Mouse (Mus musculus) adrenal gland, postnatal 14 days (tissue): ENCODE data around the gene Gm5475. TPM values are rescaled to one million over a fixed set of nuclear protein-coding genes. Genes with fewer than 3 reads are reported as not detected.
"Not testable (repeated sequence)": the region's sequence is repeated elsewhere in the genome, so short reads cannot be mapped to it uniquely, and the experiment has no call there.

ENCODE experiments used
- DNase-seq: peaks from one replicate; pipeline ENCODE4 v3.0.0; 2021; ENCODE audit warnings: mixed read lengths
- long read RNA-seq, 2 experiments: library from polyadenylated mRNA; stranded (forward); transcript quantifications; one replicate each; pipeline ENCODE4 v2.0.0; 2021
- total RNA-seq: library from RNA; stranded (reverse); gene quantifications from 2 replicates; pipeline ENCODE4 v1.2.3, GENCODE M21; 2021

Gm5475 gene
- 0.19 TPM in 2 replicates for total RNA-seq
- long read RNA-seq, experiment 1 = 0 reads
- long read RNA-seq, experiment 2 = 0 reads

DNA sequence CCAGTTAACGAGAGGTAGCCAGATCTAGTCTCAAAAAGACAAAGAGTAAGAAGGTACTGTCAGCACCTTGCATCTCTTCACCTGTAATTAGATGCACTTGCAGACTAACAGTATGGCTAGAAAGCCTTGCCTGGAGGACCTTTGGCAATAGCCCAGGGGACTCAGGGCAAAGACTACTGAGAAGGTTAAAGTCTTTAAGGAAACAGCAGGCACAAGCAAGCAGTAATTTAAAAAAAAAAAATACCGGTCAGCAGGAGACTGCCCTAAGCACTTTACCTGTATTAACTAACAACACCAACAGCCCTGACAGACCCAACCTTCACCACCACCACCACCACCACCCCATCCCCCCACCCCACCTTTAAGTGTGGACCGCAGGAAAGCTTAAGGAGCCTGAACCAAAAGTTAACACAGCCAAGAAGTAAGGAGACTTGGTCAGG is at the start of gene Gm5475:
Gm5475 (plus strand) TSS at position 390 of the 440 bp plus-strand sequence.
- DNase-seq = not testable (repeated sequence)

DNA sequence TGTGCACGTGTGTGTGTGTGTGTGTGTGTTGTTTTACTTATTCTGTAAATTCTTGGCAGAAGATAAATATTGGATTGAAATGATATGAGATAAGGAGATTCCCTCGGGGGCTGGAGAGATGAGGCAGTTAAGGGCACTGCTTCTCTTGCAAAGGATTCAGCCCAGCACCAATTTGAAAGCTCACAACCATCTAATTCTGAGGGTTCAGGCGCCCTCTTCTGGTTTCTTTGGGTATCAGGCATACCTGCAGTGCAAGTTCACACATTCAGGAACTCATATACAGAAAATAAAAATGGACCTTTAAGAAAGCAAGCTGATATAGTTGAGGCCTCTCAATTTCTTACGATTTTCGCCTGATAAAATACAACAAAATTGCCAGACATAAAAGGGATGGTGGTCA is 46.9 kb upstream of the Gm5475 start:
- peak; percentile 71 for DNase-seq

- DNase-seq = not testable (repeated sequence)
These were observed 44.0 kb upstream of the Gm5475 start for GRCm38 (mm10) chr15:100377847-100378505.

DNA sequence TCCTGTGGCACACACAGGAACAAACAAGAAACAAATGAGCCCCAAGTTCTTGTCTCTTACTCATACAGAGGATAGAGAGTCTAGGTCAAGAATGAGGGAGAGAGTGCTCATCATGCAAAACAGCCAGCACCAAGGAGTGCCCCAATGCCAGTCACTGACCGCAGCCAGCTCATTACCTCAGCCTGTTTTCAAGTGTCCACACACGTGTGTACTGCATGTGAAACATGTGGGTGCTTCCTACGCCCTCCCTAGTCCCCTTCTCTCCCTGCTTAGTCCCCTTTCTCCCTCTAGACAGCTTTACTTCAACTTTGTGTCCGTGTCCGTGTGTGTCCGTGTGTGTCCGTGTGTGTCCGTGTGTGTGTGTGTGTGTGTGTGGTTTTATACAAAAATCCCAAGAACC is 42.3 kb upstream of the Gm5475 start:
- no peak for DNase-seq

DNA sequence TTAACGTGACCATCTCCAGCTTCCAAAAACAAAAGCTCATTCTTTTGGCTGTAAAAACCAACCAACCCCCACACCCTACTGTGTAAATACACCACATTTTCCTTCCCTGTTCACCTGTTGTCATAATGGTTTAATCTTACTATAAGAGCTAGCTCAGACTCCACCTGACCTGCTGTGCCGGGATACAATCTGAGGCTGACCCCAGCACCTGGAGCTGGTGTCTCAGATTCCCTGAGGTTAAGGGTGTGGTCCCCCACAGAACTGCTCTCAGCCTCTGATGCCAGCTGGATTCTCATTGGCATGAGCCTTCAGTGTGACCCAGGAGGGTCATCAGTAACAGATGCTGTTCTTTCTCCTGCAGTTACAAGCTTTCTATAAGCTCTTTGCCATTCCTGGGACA is 41.8 kb upstream of the Gm5475 start:
- no peak for DNase-seq

GRCm38 (mm10) chr15:100385705-100386104 is 36.2 kb upstream of the Gm5475 start:
- no peak for DNase-seq

DNA sequence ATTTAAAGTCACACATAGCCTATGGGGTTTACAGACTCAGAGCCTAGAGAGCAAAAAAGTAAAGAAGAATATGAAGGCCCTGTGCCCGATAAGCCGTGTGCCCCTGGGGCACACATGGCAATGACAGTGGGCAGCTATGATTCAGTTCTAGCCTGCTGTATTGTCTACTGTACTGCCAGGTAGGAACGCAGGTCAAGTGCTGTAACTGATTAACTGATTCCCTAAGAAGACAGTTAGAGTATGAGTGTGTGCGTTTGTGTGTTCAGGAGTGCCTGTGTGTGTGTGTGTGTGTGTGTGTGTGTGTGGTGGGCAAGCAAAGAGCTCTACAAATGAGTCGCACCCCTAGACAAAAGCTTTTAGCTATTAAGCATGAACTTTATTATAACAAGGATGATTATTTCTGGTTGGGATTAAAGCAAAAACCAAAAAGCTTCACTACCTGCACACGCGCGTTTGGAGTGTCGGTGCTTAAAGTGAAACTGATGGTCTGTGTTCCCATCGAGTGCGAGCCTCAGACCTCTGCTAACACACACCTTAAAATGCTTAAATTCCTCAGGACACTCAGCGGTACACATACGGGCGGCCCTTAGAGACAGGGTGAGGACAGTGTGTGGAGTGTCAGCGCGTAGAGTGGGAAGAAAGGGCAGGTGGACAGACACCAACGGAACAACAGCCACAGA is 34.3 kb upstream of the Gm5475 start:
- no peak for DNase-seq

DNA sequence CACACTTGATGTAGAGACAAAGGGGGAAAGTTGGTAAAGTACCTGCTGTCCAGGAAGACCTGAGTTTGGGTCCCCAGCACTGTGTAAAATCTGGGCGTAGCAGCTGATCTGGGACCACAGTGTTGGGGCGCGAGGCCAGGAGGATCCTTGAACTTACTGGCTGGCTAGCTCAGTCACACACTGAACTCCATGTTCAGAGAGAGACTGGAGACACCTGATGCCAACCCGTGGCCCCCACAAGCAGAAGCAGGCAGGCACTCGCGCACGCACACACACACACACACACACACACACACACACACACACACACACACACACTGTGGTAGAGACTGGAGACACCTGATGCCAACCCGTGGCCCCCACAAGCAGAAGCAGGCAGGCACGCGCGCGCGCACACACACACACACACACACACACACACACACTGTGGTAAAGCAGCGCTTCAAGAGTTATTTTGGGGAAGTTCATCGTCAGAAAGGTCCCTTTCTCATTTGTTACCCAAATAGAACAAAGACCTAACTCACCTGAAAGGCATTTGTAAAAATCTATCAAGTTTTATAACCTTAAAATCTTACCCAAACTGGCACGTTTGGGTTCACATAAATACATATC is 33.6 kb upstream of the Gm5475 start:
- no peak for DNase-seq

- DNase-seq = peak; percentile 45
These were observed 33.1 kb upstream of the Gm5475 start for GRCm38 (mm10) chr15:100388886-100389285.

DNA sequence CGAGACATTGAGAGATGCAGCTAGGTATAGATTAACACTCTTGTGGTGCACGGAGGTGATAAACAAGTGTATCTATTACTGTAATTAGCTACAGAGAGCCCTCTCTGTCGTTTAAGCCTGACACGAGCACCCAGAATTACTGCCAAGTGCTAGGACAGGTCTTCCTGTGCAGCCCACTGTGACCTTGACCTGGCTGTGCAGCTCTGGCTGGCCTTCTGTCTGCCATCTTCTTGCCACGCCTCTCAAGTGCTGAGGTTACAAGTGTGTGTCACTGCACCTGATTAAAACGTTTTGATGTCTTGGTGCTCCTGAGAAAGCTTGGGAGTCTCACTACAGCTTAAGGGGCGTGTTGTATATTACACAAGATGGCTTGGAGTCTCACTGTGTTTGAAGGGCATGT is 30.9 kb upstream of the Gm5475 start:
- DNase-seq = peak; percentile 38

DNA sequence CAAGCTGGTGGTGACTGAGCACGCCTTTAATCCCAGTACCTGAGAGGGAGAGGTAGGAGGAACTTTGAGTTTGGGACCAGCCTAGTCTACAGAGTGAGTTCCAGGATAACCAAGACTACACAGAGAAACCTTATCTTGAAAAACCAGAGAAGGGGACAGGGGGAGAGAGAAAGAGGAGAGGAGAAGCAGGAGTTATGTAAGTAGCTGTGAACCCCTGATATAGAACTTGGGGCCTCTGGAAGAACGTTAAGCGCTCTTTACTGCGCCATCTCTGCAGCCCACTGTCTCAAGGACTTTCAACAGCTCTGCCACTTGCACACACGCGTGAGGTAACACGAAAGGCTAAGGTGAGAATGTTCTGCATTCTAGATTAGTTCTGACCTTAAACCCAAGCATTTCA is 30.3 kb upstream of the Gm5475 start:
- no peak for DNase-seq

DNA sequence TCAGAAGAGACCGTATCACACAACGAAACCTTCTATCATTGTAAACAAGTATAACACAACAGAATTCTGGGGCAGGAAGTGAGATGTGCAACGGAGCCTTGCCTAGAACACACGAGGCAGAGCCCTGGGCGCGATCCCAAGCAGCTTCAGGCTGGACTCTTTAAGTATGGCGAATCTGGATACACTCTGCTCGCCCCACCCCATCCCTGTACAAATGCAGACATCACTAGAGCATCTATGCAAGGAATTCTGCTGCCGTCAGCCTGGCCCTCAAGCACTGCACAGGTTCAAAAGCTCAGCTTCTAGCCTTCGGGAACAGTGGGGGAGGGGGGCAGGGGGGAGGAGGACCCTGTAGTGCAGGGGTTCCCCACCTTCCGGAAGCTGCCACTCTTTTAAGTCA is 28.9 kb upstream of the Gm5475 start:
- no peak for DNase-seq

GRCm38 (mm10) chr15:100395561-100395960 is 26.4 kb upstream of the Gm5475 start:
- no peak for DNase-seq

DNA sequence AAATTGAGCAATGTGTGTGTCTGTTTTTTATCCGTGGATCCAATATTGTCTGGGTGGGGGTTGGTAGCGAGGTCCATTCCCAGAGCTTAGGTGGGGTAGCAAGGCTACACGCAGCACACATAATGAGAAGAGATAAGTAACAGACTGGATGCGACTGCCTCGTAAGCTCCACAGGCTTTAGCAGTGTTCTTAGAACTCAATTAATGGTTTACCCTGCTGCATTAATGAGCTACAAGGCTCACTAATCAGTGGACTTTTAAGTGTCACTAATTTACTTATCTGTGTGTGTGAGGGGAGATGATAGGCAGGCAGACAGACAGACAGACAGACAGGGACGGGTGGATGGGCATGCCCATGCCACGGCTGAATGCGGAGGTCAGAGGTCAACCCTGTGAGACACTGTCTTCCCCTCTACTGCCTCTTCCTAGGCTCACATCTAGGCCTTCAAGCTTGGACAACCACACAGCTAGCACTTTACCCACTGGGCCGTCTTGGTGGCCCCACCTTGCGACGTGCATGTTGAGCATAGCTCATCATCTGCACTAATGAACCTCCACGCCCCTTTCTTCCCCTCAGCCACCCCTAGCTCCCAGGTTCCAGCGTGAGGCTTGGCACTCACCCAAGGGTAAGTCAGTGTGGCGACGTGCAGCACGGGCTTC is 21.2 kb upstream of the Gm5475 start:
- no peak for DNase-seq

DNA sequence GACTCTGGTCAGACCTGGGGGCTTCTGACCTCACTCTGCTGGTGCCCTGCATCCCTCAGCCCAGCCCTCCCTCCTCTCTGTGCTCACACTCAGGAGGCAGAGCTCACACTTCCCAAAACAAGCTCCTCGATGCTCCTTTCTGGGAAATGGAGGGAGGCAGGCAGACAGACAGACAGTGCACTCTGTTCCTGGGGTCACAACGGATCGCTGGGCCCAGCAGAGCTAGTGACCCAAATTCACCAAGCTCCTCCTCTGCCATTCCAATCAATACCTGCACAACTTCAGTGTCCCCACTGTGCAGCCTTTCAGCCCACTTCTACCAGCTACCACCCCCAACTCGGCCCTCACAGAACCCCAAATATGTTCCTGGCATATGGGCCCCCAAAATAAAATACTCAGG is 20.1 kb upstream of the Gm5475 start:
- no peak for DNase-seq

DNA sequence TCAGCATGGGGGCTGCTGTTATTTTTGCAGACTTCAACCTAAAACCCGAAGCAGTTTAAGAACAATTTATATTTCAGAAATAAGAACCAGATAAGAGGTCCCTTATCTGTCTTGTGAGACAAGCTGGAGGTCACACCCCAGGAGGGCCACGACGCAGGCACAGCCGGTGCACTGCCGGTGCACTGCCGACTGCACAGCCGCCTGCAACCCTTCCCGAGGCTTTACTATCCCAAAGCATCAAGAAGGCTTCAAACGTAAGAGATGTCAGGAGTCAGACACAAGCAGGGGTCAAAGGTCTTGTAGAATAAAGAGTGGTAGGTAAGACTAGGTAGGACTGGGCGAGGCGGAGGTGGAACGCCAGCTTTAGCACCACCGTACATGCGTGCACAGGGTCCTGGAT is 19.6 kb upstream of the Gm5475 start:
- DNase-seq = no peak

- peak; percentile 61 for DNase-seq
These were observed 19.1 kb upstream of the Gm5475 start for GRCm38 (mm10) chr15:100402798-100403197.

DNA sequence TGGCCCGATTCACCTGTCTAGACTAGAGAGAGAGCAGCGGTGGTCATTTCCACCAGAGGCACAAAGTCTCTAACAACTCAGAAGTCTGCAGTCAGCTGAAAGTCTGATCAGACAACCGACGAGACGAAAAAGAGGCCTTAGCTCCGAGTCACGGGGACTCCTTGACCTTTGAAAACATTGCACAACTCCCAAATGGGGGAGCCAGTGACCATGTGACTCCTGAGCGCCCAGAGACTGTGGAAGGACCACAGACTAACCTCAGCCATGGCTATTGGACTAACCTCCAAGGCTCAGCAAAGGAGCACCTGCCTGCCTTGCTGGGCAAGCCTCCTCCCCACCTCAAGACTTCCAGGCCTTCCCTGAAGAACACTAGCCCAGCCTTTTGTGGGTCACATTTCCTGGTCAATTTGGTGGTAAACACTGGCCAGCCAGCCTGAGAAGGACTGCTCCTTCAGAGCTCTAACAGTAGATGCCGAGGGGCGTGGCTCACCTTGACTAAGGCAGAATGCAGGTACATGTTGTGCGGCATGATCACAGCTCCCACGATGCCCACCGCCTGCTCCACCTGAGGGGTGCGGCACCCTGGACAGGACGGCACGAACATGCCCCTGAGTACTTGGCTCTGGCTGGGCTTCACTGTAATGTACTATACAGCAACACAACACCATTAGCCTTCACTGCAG is 18.5 kb upstream of the Gm5475 start:
- DNase-seq = peak; percentile 74

- DNase-seq = no peak
These were observed 15.9 kb upstream of the Gm5475 start for GRCm38 (mm10) chr15:100406088-100406487.

DNA sequence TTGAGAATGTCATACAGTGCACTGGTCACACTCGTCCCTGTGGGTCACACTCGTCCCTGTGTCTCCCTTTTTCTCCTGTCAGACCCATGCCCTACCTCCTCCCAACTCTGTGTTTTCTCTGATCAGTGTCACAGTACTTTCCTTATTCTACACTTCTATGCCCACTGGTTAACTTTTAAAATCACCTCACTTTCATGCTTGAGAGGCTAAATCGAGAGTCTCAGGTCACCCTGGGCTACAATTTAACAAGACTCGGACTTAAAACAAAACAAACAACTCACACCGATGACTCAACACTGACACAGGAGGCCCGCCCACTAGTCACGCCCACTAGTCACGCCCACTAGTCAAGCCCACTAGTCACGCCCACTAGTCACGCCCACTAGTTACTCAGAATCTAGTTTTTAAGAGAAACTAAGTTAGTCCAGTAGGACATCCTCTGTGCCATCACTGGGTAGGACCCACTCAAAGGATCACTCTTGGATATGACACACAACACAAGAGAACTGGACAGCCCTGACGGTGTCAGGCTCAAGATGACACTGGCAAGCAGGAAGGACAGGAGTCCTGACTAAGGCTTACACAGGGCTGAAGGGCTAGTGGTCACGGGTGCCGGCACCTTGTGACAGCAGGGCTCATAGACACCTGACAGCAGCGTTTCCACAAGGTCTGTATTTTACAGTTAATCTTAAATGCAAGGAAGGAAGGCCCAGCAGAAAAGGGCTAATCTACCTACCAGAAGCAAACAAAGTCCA is 10.9 kb upstream of the Gm5475 start:
- DNase-seq = peak; percentile 83

- DNase-seq = peak; percentile 33
These were observed 10.2 kb upstream of the Gm5475 start for GRCm38 (mm10) chr15:100411731-100412130.

- DNase-seq = no peak
These were observed 8.6 kb upstream of the Gm5475 start for GRCm38 (mm10) chr15:100413306-100413705.
